Mouse (Mus musculus): ENCODE measurements around the gene Zbtb8a. TPM values are rescaled to one million over a fixed set of nuclear protein-coding genes. Genes with fewer than 3 reads are reported as not detected.

Zbtb8a gene
- polyA plus RNA-seq, 1 experiment from 2014 or later = 14.8 TPM

DNA sequence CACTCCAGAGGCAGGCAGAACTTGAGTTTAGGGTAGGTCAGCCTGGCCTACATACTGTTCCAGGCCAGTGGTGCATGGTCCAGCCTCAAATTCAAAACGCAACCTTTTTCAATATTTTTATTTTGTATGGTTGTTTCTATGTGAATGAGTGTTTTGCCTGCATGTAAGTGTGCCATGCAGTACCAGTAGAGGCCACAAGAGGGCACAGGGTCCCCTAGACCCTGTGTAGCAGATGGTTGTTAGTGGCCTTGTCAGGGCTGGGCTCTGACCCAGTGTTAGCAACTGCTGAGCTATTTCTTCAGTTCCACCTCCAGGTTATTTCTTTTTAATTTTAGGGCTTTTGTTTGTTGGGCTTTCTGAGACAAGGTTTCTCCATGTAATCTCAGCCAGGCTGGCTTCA, 27.3 kb downstream of the Zbtb8a start:
- ATAC-seq (ENCODE audit: low FRiP score, low read depth) = peak; percentile 85

DNA sequence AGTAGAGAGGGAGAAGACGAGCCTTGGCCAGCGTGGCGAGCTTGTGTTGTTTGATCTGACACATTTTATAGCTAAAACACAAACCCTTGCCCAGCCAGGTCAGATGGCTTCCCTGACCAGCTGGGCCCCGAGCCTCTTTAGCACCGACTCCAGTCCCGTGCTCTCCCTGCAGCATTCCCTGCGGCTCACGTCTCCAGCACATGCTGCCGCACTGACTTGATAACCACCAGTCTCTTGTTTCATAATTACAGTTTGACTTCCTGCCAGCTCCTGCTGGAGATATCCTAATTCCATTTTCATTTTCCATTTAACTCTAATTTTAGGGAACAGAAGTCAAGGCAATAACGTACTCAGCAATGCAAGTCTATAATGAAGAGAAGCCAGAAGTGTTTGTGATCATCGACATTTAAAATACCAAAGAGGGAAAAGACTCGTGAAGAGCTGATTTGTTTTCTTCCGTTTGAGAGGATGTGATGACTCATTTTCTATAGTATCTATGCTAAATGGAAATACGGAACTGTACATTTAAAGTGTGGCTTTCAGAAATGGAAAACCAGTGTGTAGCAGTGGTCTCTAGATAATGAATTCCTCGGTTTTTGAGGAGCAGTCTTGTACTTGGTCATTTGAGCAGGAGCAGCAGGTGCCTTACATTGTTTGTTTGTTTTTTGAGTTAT, 31.3 kb downstream of the Zbtb8a start:
- Histone ChIP-seq H3K36me3 (peaks cover 43% of the 10 kb centered on the region), H3K4me1 (no peaks in the 10 kb centered on the region), H3K27me3 (no peaks in the 10 kb centered on the region), H3K9me3 (no peaks in the 10 kb centered on the region), H3K9ac (no peak overlapping the region), H3K4me2 (replicated peaks) (no peak overlapping the region), H3K4me3 (no peak overlapping the region), H3K27ac (no peak overlapping the region)
- no peak for ATAC-seq (ENCODE audit: low FRiP score, low read depth)
- 82% methylated on average over 15 of the region's 15 CpGs for whole genome bisulfite sequencing

More for the DNA sequence above, 27.3 kb downstream of the Zbtb8a start:
- no peak overlapping the region for H3K9ac ChIP-seq
- H3K36me3 ChIP-seq = peaks cover 31% of the 10 kb centered on the region
- H3K4me3 ChIP-seq = no peak overlapping the region
- no peaks in the 10 kb centered on the region for H3K9me3 ChIP-seq
- no peaks in the 10 kb centered on the region for H3K27me3 ChIP-seq
- 7% methylated on average over 1 of the region's 1 CpGs for WGBS
- no peak overlapping the region for H3K27ac ChIP-seq
- H3K4me1 ChIP-seq = no peaks in the 10 kb centered on the region
- H3K4me2 ChIP-seq (replicated peaks) = no peak overlapping the region

DNA sequence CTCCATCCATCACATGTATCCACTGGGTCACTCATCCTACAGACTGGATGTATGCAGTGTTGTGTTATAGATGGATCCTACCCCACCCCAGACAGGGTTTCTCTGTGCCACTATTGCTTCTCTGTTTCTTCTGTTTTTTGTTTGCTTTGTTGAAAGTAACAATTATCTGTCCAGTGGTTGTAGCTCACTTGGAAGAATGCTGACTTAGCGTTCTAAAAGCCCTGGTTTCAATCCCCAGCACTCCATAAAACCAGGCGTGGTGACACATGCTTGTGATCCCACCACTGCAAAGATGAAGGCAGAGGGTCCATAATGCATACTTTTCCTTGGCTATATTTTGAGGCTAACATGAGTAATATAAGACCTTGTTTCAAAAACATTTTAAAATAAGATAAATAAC, 35.2 kb downstream of the Zbtb8a start:
- 70% methylated on average over 2 of the region's 2 CpGs for whole genome bisulfite sequencing
- H3K9ac ChIP-seq = no peak overlapping the region
- peaks cover 45% of the 10 kb centered on the region for H3K36me3 ChIP-seq
- no peak overlapping the region for H3K4me3 ChIP-seq
- no peak overlapping the region for H3K4me2 ChIP-seq (replicated peaks)
- no peaks in the 10 kb centered on the region for H3K27me3 ChIP-seq
- H3K27ac ChIP-seq = no peak overlapping the region
- no peak for ATAC-seq (ENCODE audit: low FRiP score, low read depth)
- no peaks in the 10 kb centered on the region for H3K4me1 ChIP-seq
- no peaks in the 10 kb centered on the region for H3K9me3 ChIP-seq

DNA sequence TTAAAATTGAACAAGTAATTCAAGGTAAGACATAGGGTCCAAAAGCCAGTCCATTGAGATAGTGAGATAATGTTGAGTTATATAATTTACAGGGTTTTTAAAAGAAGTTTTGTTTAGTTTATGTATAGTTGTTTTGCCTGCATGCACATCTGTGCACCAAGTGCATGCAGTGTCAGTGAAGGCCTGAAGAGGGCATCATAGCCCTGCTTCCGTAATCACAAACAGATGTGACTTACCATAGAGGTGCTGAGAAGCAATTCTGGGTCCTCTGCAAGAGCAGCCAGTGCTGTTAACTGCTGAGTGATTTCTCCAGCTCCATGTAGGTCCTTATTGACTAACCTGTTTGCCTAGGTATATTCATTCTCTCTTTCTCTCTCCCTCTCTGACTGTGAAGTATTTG, 36.0 kb downstream of the Zbtb8a start:
- H3K9ac ChIP-seq = no peak overlapping the region
- no peaks in the 10 kb centered on the region for H3K27me3 ChIP-seq
- no peak overlapping the region for H3K4me2 ChIP-seq (replicated peaks)
- H3K27ac ChIP-seq = no peak overlapping the region
- no peak overlapping the region for H3K4me3 ChIP-seq
- H3K4me1 ChIP-seq = no peaks in the 10 kb centered on the region
- H3K9me3 ChIP-seq = no peaks in the 10 kb centered on the region
- WGBS = 88% methylated on average over 1 of the region's 1 CpGs
- no peak for ATAC-seq (ENCODE audit: low FRiP score, low read depth)
- peaks cover 43% of the 10 kb centered on the region for H3K36me3 ChIP-seq

GRCm38 (mm10) chr4:129339743-129340142, 38.2 kb downstream of the Zbtb8a start:
- H3K36me3 ChIP-seq = peaks cover 32% of the 10 kb centered on the region
- H3K27me3 ChIP-seq = no peaks in the 10 kb centered on the region
- ATAC-seq (ENCODE audit: low FRiP score, low read depth) = no peak
- H3K4me2 ChIP-seq (replicated peaks) = no peak overlapping the region
- no peak overlapping the region for H3K27ac ChIP-seq
- no peak overlapping the region for H3K4me3 ChIP-seq
- WGBS = 96% methylated on average over 3 of the region's 3 CpGs
- H3K9me3 ChIP-seq = no peaks in the 10 kb centered on the region
- H3K4me1 ChIP-seq = no peaks in the 10 kb centered on the region
- no peak overlapping the region for H3K9ac ChIP-seq

GRCm38 (mm10) chr4:129336291-129336690, 41.6 kb downstream of the Zbtb8a start:
- peak overlapping the region; percentile 99 for H3K27ac ChIP-seq
- H3K9me3 ChIP-seq = no peaks in the 10 kb centered on the region
- H3K36me3 ChIP-seq = peaks cover 19% of the 10 kb centered on the region
- no peaks in the 10 kb centered on the region for H3K27me3 ChIP-seq
- WGBS = 44% methylated on average over 14 of the region's 14 CpGs
- peak overlapping the region; percentile 84 for H3K4me2 ChIP-seq (replicated peaks)
- peak overlapping the region; percentile 95 for H3K4me3 ChIP-seq
- H3K4me1 ChIP-seq = peaks cover 27% of the 10 kb centered on the region
- no peak for ATAC-seq (ENCODE audit: low FRiP score, low read depth)
- peak overlapping the region; percentile 76 for H3K9ac ChIP-seq

DNA sequence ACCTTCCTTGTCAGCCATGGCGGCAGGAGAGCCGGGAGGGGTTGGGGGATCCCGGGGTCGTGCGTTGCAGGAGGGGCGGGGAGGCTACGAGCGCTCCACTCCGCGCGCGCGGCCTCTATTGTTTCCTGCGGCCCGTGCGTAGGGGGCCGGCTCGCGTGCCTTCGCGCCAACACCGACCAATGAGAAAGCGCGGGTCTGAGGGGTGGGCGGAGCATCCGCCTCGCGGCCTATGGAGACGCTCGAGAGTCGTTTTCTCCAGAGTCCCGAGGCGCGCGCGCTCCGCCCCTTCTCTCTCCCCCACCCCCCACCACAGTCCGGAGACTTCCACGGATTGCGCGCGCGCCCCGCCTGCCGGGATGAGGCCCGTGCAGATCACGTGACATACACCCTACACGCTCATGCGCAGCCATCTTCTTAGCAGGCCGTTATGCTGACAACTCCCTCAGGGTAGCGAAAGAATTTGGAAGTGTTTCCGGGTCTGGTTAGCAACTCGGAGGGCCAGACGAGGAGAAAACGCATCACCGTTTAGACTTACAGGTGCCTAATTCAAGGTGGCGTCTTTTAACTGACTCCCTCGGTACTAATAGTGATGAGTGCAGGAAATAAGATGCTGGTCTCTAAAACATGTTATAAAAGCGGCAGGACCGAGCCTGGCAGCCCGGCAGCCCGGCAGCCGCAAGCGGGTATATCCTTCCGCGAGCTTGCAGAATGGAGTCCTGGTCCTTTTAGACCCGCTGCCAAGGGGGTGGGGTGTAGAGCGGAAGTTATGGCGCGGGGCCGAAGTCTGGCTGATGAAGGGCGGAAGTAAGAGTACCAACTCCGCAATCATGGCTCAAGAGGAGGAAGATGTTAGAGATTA, 42.5 kb downstream of the Zbtb8a start, which contains the start of the genes Rbbp4 and Zbtb8os:
Rbbp4 (minus strand) TSS at position 155 of the 859 bp plus-strand sequence.
Zbtb8os (plus strand) TSS at position 480 of the 859 bp plus-strand sequence.
- Histone ChIP-seq H3K36me3 (peaks cover 27% of the 10 kb centered on the region), H3K9me3 (no peaks in the 10 kb centered on the region), H3K4me3 (peak within 1 kb of the TSS; percentile 95), H3K4me1 (peaks cover 35% of the 10 kb centered on the region), H3K9ac (peak within 1 kb of the TSS; percentile 98), H3K27me3 (no peaks in the 10 kb centered on the region), H3K27ac (peak within 1 kb of the TSS; percentile 99), H3K4me2 (replicated peaks) (peak within 1 kb of the TSS; percentile 84)
- under 1% methylated on average over 62 of the region's 73 CpGs for WGBS
- ATAC-seq (ENCODE audit: low FRiP score, low read depth) = peak; percentile 98

DNA sequence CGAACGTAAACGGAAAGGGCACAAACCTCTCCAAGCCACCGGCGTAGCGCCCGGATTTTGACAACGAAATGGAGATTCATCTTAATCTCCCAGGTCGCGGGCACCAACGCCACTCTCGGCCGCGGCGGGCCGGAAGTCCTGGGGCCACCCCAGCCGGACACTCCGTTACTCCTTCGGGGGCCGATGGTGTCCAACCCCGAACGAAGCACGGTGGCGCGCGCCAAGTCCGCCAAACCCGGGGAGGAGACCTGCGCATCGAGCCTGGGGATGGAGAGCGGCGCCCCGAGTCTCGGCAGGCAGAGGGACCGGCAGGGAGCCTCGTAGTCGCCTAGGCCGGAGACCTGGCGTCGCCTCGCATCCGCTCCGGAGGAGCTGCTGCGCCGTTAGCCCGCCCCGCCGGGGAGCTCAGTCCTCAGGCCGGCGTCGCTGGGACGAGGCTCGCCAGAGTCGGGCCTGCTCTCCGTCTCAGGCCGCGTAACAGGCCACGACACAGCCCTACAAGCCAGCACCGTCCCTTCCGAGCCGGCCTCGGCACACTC, 43.2 kb downstream of the Zbtb8a start:
- Histone ChIP-seq H3K9ac (peak overlapping the region; percentile 98), H3K27me3 (no peaks in the 10 kb centered on the region), H3K27ac (peak overlapping the region; percentile 97), H3K9me3 (no peaks in the 10 kb centered on the region), H3K4me3 (peak overlapping the region; percentile 95), H3K36me3 (peaks cover 30% of the 10 kb centered on the region), H3K4me2 (replicated peaks) (peak overlapping the region; percentile 75), H3K4me1 (peaks cover 38% of the 10 kb centered on the region)
- 0% methylated on average over 57 of the region's 62 CpGs for WGBS
- no peak; the same call in 1 of the 2 replicates for ATAC-seq (ENCODE audit: low FRiP score, low read depth)

GRCm38 (mm10) chr4:129332846-129333245, 45.1 kb downstream of the Zbtb8a start:
- no peak for ATAC-seq (ENCODE audit: low FRiP score, low read depth)
- H3K27ac ChIP-seq = no peak overlapping the region
- no peaks in the 10 kb centered on the region for H3K9me3 ChIP-seq
- WGBS = 39% methylated on average over 1 of the region's 1 CpGs
- H3K4me1 ChIP-seq = peaks cover 38% of the 10 kb centered on the region
- H3K27me3 ChIP-seq = no peaks in the 10 kb centered on the region
- H3K36me3 ChIP-seq = peaks cover 47% of the 10 kb centered on the region
- peak overlapping the region; percentile 95 for H3K4me3 ChIP-seq
- H3K4me2 ChIP-seq (replicated peaks) = peak overlapping the region; percentile 75
- H3K9ac ChIP-seq = peak overlapping the region; percentile 54

DNA sequence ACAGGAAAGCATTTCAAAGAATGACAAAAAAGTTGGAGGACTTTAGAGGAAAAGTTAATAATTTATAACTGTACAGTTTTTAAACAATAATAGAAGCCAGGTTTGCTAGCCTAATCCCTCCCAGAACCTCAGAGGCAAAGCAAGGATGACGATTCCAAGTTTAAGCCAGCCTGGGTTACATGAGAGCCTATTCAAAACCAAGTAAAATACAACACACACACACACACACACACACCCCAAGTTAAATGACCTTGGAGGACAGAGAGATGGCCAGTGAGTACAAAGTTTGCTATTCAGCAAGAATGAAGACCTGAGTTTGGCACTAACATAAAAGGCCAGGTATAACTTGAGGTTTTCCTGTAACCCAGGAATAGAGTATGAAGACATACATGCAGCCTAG, 51.7 kb downstream of the Zbtb8a start:
- no peak for ATAC-seq (ENCODE audit: low FRiP score, low read depth)
- 61% methylated on average over 1 of the region's 1 CpGs for WGBS
- H3K9ac ChIP-seq = no peak overlapping the region
- H3K4me1 ChIP-seq = peaks cover 12% of the 10 kb centered on the region
- no peaks in the 10 kb centered on the region for H3K9me3 ChIP-seq
- H3K27me3 ChIP-seq = no peaks in the 10 kb centered on the region
- no peak overlapping the region for H3K4me2 ChIP-seq (replicated peaks)
- no peak overlapping the region for H3K4me3 ChIP-seq
- no peak overlapping the region for H3K27ac ChIP-seq
- H3K36me3 ChIP-seq = peaks cover 83% of the 10 kb centered on the region

GRCm38 (mm10) chr4:129324756-129325155, 53.2 kb downstream of the Zbtb8a start:
- Histone ChIP-seq H3K4me1 (0 out of 2 replicates have a peak, but pooled peaks cover 2% of the 10 kb centered on the region), H3K9ac (no peak overlapping the region), H3K27me3 (no peaks in the 10 kb centered on the region), H3K9me3 (no peaks in the 10 kb centered on the region), H3K4me3 (no peak overlapping the region), H3K36me3 (peaks cover 88% of the 10 kb centered on the region), H3K4me2 (replicated peaks) (no peak overlapping the region), H3K27ac (no peak overlapping the region)
- 78% methylated on average over 1 of the region's 1 CpGs for WGBS
- no peak for ATAC-seq (ENCODE audit: low FRiP score, low read depth)

DNA sequence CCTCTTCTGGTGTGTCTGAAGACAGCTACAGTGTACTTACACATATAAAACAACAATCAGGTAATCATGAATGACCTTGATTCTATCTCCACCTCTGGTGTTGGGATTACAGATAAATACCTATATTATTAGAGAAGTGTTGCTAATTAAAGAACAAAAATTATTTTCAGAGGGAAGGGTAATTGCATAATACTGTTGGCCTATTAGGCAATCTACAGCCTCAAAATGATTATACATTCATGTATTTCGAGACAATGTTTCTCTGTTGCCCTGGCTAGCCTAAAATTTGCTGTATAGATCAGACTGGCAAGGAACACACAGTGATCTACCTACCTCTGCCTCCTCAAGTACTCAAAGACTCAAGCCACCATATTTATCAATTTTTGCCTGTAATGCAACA, 54.4 kb downstream of the Zbtb8a start:
- 0 out of 2 replicates have a peak, but pooled peaks cover 2% of the 10 kb centered on the region for H3K4me1 ChIP-seq
- 91% methylated on average over 1 of the region's 1 CpGs for WGBS
- H3K4me3 ChIP-seq = no peak overlapping the region
- no peaks in the 10 kb centered on the region for H3K9me3 ChIP-seq
- peaks cover 87% of the 10 kb centered on the region for H3K36me3 ChIP-seq
- no peak overlapping the region for H3K4me2 ChIP-seq (replicated peaks)
- no peak overlapping the region for H3K9ac ChIP-seq
- ATAC-seq (ENCODE audit: low FRiP score, low read depth) = no peak
- H3K27me3 ChIP-seq = no peaks in the 10 kb centered on the region
- H3K27ac ChIP-seq = no peak overlapping the region

Measured in limb, embryonic 13.5 days (tissue).